Mouse (Mus musculus) midbrain, embryonic 10.5 days (tissue): Measurements from ENCODE around the gene Prmt3. TPM values are rescaled to one million over a fixed set of nuclear protein-coding genes. Genes with fewer than 3 reads are reported as not detected.
A peak's percentile ranks its signal among the peaks of the same experiment; 100 is the strongest.

ENCODE experiments used
- DNase-seq: peaks from one replicate; pipeline ENCODE4 v3.0.0-alpha.2; 2017; ENCODE audit warnings: low spot score
- H3K27ac ChIP-seq: fragments of 300-500 bp; sonication (generic); replicated peaks from 2 replicates; pipeline ENCODE4 v1.5.1; 2016; ENCODE audit warnings: mild to moderate bottlenecking
- H3K27me3 ChIP-seq: fragments of 300-500 bp; sonication (generic); 2 replicates; pipeline ENCODE4 v1.6.1; 2016; ENCODE audit warnings: low read depth, mild to moderate bottlenecking; ENCODE audit not compliant: poor library complexity, severe bottlenecking
- H3K36me3 ChIP-seq: fragments of 300-500 bp; sonication (generic); 2 replicates; pipeline ENCODE4 v1.6.1; 2016; ENCODE audit warnings: mild to moderate bottlenecking, moderate library complexity
- H3K4me1 ChIP-seq: fragments of 300-500 bp; sonication (generic); 2 replicates; pipeline ENCODE4 v1.6.1; 2016
- H3K4me3 ChIP-seq: fragments of 300-500 bp; sonication (generic); 2 replicates; pipeline ENCODE4 v1.5.1; 2016; ENCODE audit warnings: mild to moderate bottlenecking, moderate library complexity
- H3K9me3 ChIP-seq: fragments of 300-500 bp; sonication (generic); replicated peaks from 2 replicates; pipeline ENCODE4 v1.6.1; 2016; ENCODE audit warnings: mild to moderate bottlenecking
- WGBS: fragments of 180-500 bp; shearing (Covaris S2); methylation state at CpG from one replicate; pipeline ENCODE4 v1.1.7; 2016; 5-methylcytosine and 5-hydroxymethylcytosine counted together
- polyA plus RNA-seq: library from polyadenylated mRNA; unstranded; fragments of >200 nt; fragmentation: Nextera tagmentation; extraction: Ambion mirVana; gene quantifications from 2 replicates; pipeline ENCODE4 v1.2.1, GENCODE M21; 2016

Gene Prmt3
- 81.2 and 82.3 TPM in 2 replicates for polyA plus RNA-seq

GRCm38 (mm10) chr7:49778114-49778901, at the start of gene Prmt3:
Gene Prmt3, plus strand, starts transcription at chr7:49778346.
- under 1% methylated on average over 87 of the region's 92 CpGs for WGBS
- Histone ChIP-seq H3K4me1 (peaks cover 32% of the 10 kb centered on the region), H3K36me3 (peaks cover 36% of the 10 kb centered on the region), H3K27ac (peak within 1 kb of the TSS; percentile 95), H3K9me3 (no peaks in the 10 kb centered on the region), H3K4me3 (peak within 1 kb of the TSS; percentile 77), H3K27me3 (0 out of 2 replicates have a peak, but pooled peaks cover 9% of the 10 kb centered on the region)
- DNase-seq, result peak; percentile 97

- Histone ChIP-seq H3K4me3 (no peak overlapping the region), H3K4me1 (peaks cover 11% of the 10 kb centered on the region), H3K27me3 (peaks cover 82% of the 10 kb centered on the region), H3K27ac (no peak overlapping the region), H3K36me3 (no peaks in the 10 kb centered on the region), H3K9me3 (peaks cover 13% of the 10 kb centered on the region; the same call in 1 of the 2 replicates)
- DNase-seq, result no peak
- 70% methylated on average over 4 of the region's 4 CpGs for WGBS
Measured at GRCm38 (mm10) chr7:49734342-49734741, 43.8 kb upstream of the Prmt3 start.

- WGBS, result 54% methylated on average over 8 of the region's 8 CpGs
- DNase-seq, result no peak
- H3K9me3 ChIP-seq, result peaks cover 13% of the 10 kb centered on the region; the same call in 1 of the 2 replicates
- H3K4me3 ChIP-seq, result no peak overlapping the region
- H3K27me3 ChIP-seq, result peaks cover 84% of the 10 kb centered on the region
- H3K4me1 ChIP-seq, result peaks cover 43% of the 10 kb centered on the region
- no peaks in the 10 kb centered on the region for H3K36me3 ChIP-seq
- H3K27ac ChIP-seq, result peak overlapping the region; percentile 69
Measured at GRCm38 (mm10) chr7:49739448-49739847, 38.7 kb upstream of the Prmt3 start.

GRCm38 (mm10) chr7:49741474-49741873, 36.7 kb upstream of the Prmt3 start:
- Histone ChIP-seq H3K4me3 (no peak overlapping the region), H3K27ac (peak overlapping the region; percentile 52), H3K9me3 (peaks cover 13% of the 10 kb centered on the region; the same call in 1 of the 2 replicates), H3K27me3 (peaks cover 93% of the 10 kb centered on the region), H3K36me3 (no peaks in the 10 kb centered on the region), H3K4me1 (peaks cover 43% of the 10 kb centered on the region)
- WGBS, result 40% methylated on average over 5 of the region's 5 CpGs
- DNase-seq, result no peak

GRCm38 (mm10) chr7:49741923-49742322, 36.2 kb upstream of the Prmt3 start:
- DNase-seq, result peak; percentile 29
- Histone ChIP-seq H3K4me1 (peaks cover 43% of the 10 kb centered on the region), H3K27me3 (peaks cover 93% of the 10 kb centered on the region), H3K36me3 (no peaks in the 10 kb centered on the region), H3K4me3 (no peak overlapping the region), H3K27ac (peak overlapping the region; percentile 52), H3K9me3 (peaks cover 11% of the 10 kb centered on the region; the same call in 1 of the 2 replicates)
- WGBS, result 13% methylated on average over 10 of the region's 10 CpGs

GRCm38 (mm10) chr7:49751148-49751547, 27.0 kb upstream of the Prmt3 start:
- peak; percentile 41 for DNase-seq
- Histone ChIP-seq H3K4me1 (peaks cover 17% of the 10 kb centered on the region), H3K9me3 (no peaks in the 10 kb centered on the region), H3K27ac (no peak overlapping the region), H3K27me3 (peaks cover 90% of the 10 kb centered on the region), H3K36me3 (no peaks in the 10 kb centered on the region), H3K4me3 (no peak overlapping the region)
- 8% methylated on average over 4 of the region's 4 CpGs for WGBS

GRCm38 (mm10) chr7:49752730-49753506, 25.2 kb upstream of the Prmt3 start:
- Histone ChIP-seq H3K4me1 (peaks cover 28% of the 10 kb centered on the region), H3K4me3 (0 out of 2 replicates have a peak overlapping the region, but pooled peaks have one; percentile 1), H3K27ac (0 out of 2 replicates have a peak overlapping the region, but pooled peaks have one; percentile 6), H3K9me3 (no peaks in the 10 kb centered on the region), H3K27me3 (peaks cover 88% of the 10 kb centered on the region), H3K36me3 (no peaks in the 10 kb centered on the region)
- WGBS, result 38% methylated on average over 25 of the region's 25 CpGs
- peak; percentile 67 for DNase-seq

GRCm38 (mm10) chr7:49754767-49755166, 23.4 kb upstream of the Prmt3 start:
- WGBS, result 8% methylated on average over 9 of the region's 9 CpGs
- peak; percentile 59 for DNase-seq
- H3K4me1 ChIP-seq, result peaks cover 36% of the 10 kb centered on the region
- peaks cover 95% of the 10 kb centered on the region for H3K27me3 ChIP-seq
- H3K36me3 ChIP-seq, result no peaks in the 10 kb centered on the region
- H3K9me3 ChIP-seq, result peaks cover 6% of the 10 kb centered on the region
- H3K27ac ChIP-seq, result no peak overlapping the region
- no peak overlapping the region for H3K4me3 ChIP-seq

GRCm38 (mm10) chr7:49758934-49759571, 19.1 kb upstream of the Prmt3 start, which contains the start of gene Htatip2:
Gene Htatip2, plus strand, starts transcription at chr7:49759115.
- H3K27me3 ChIP-seq, result peaks cover 92% of the 10 kb centered on the region
- H3K36me3 ChIP-seq, result no peaks in the 10 kb centered on the region
- peak; percentile 45 for DNase-seq
- H3K4me3 ChIP-seq, result peak within 1 kb of the TSS; percentile 65
- peak within 1 kb of the TSS; percentile 82 for H3K27ac ChIP-seq
- peaks cover 8% of the 10 kb centered on the region for H3K9me3 ChIP-seq
- H3K4me1 ChIP-seq, result peaks cover 28% of the 10 kb centered on the region
- 3% methylated on average over 42 of the region's 42 CpGs for WGBS

- 80% methylated on average over 13 of the region's 13 CpGs for WGBS
- no peak for DNase-seq
- Histone ChIP-seq H3K27ac (no peak overlapping the region), H3K36me3 (no peaks in the 10 kb centered on the region), H3K4me3 (no peak overlapping the region), H3K27me3 (peaks cover 94% of the 10 kb centered on the region), H3K9me3 (peaks cover 8% of the 10 kb centered on the region), H3K4me1 (peaks cover 12% of the 10 kb centered on the region)
Measured at GRCm38 (mm10) chr7:49762605-49763004, 15.5 kb upstream of the Prmt3 start.

- Histone ChIP-seq H3K4me3 (no peak overlapping the region), H3K27me3 (peaks cover 82% of the 10 kb centered on the region), H3K36me3 (no peaks in the 10 kb centered on the region), H3K27ac (no peak overlapping the region), H3K9me3 (peaks cover 8% of the 10 kb centered on the region), H3K4me1 (peaks cover 18% of the 10 kb centered on the region)
- no peak for DNase-seq
- WGBS, result 82% methylated on average over 10 of the region's 10 CpGs
Measured at GRCm38 (mm10) chr7:49764011-49764716, 14.0 kb upstream of the Prmt3 start.

GRCm38 (mm10) chr7:49766166-49766565, 12.0 kb upstream of the Prmt3 start:
- Histone ChIP-seq H3K27me3 (peaks cover 80% of the 10 kb centered on the region), H3K36me3 (no peaks in the 10 kb centered on the region)
- WGBS, result 94% methylated on average over 7 of the region's 7 CpGs

More at GRCm38 (mm10) chr7:49766166-49766565, 12.0 kb upstream of the Prmt3 start:
- Histone ChIP-seq H3K4me3 (no peak overlapping the region), H3K4me1 (peaks cover 29% of the 10 kb centered on the region), H3K9me3 (no peaks in the 10 kb centered on the region; the same call in 1 of the 2 replicates), H3K27ac (no peak overlapping the region)
- DNase-seq, result no peak
